In the genomic region with DNA sequence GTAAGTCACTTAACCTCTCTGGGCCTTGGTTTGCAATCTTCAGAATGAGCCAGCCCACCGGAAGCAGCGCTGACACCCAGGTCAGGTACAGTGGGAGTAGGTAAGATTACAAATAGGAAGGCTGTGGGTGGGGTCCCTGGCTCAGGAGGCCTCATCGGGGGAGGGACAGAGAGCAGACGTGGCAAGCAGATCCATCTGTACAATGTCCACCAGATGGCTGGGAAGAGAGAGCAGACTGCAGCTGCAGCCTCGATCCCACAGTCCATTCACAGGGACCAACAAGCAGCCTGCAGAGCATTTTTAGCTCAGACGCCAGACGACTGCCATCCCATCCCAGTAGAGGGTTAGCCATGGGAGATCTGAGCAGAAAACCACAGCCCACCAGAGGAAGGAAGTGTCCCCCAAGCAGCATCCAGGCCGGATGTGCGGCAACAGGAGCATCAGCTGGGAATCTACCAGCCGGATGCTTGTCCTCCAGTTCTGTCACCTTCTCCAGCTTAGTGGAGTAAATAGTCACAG, we compare ENCODE assay signal across 7 mouse cellular contexts. TPM values are rescaled to one million over a fixed set of nuclear protein-coding genes. Genes with fewer than 3 reads are reported as not detected.
DNase-seq lines count a peak whose midpoint lies in the region; ATAC-seq lines count a peak whose summit lies in the region.

No protein-coding gene starts in this region.

- peaks cover 51% of the 10 kb centered on the region for H3K4me1 ChIP-seq in embryonic facial prominence, embryonic 15.5 days
- peaks cover 96% of the 10 kb centered on the region for H3K4me1 ChIP-seq in midbrain, embryonic 10.5 days

- WGBS in embryonic facial prominence, embryonic 15.5 days: 41% methylated on average over 10 of the region's 10 CpGs
- WGBS in midbrain, embryonic 10.5 days: 60% methylated on average over 10 of the region's 10 CpGs

- 0 out of 2 replicates have a peak overlapping the region, but pooled peaks have one; percentile 15 for H3K4me3 ChIP-seq in embryonic facial prominence, embryonic 15.5 days (replicated peaks)
- peak overlapping the region; percentile 69 for H3K4me3 ChIP-seq in midbrain, embryonic 10.5 days

- no peak for ATAC-seq in embryonic facial prominence, embryonic 15.5 days (ENCODE audit: insufficient number of reproducible peaks, low FRiP score, low TSS enrichment, low read depth)

- H3K36me3 ChIP-seq in embryonic facial prominence, embryonic 15.5 days: 0 out of 2 replicates have a peak, but pooled peaks cover 4% of the 10 kb centered on the region
- peaks cover 36% of the 10 kb centered on the region for H3K36me3 ChIP-seq in midbrain, embryonic 10.5 days

- no peaks in the 10 kb centered on the region for H3K27me3 ChIP-seq in embryonic facial prominence, embryonic 15.5 days
- 0 out of 2 replicates have a peak, but pooled peaks cover 7% of the 10 kb centered on the region for H3K27me3 ChIP-seq in midbrain, embryonic 10.5 days (ENCODE audit: low read depth, poor library complexity, severe bottlenecking)

- DNase-seq in right cerebral cortex, adult 2 months (ENCODE audit: low spot score in 2 of 2): peak; percentile 32 to 47
- no peak for DNase-seq in right cerebral cortex, adult 18-20 months
- peak; percentile 74 for DNase-seq in induced T-regulatory cell, adult 2 months (ENCODE audit: low read depth)
- no peak for DNase-seq in midbrain, embryonic 10.5 days (ENCODE audit: low spot score)
- DNase-seq in gastrocnemius, postnatal 4 days (ENCODE audit: low spot score in 2 of 2): no peak
- DNase-seq in ovary, postnatal 10 days (ENCODE audit: low spot score): no peak

- H3K9me3 ChIP-seq in embryonic facial prominence, embryonic 15.5 days (replicated peaks): no peaks in the 10 kb centered on the region
- no peaks in the 10 kb centered on the region for H3K9me3 ChIP-seq in midbrain, embryonic 10.5 days (replicated peaks)

- peak overlapping the region; percentile 29 for H3K4me2 ChIP-seq in embryonic facial prominence, embryonic 15.5 days (replicated peaks)

- peak overlapping the region; percentile 55 for H3K27ac ChIP-seq in embryonic facial prominence, embryonic 15.5 days (replicated peaks)
- H3K27ac ChIP-seq in midbrain, embryonic 10.5 days (replicated peaks): peak overlapping the region; percentile 86

- H3K9ac ChIP-seq in embryonic facial prominence, embryonic 15.5 days: no peak overlapping the region; the same call in 1 of the 2 replicates

RNA-seq across cellular contexts. Expression of a gene that starts 2.7 kb away (rescaled TPM):
- polyA plus RNA-seq in embryonic facial prominence, embryonic 15.5 days (2015; fragmentation: Nextera tagmentation; extraction: Ambion mirVana): 76.6 and 105 TPM in 2 replicates
- polyA plus RNA-seq in midbrain, embryonic 10.5 days (2016; fragmentation: Nextera tagmentation; extraction: Ambion mirVana): 150 and 197 TPM in 2 replicates
- 10 to 100 TPM; 68.5 to 82.9 TPM for total RNA-seq in gastrocnemius, postnatal 4 days (2021)

RNA-seq across cellular contexts. Expression of a gene that starts 24.5 kb away (rescaled TPM):
- polyA plus RNA-seq in embryonic facial prominence, embryonic 15.5 days (2015; fragmentation: Nextera tagmentation; extraction: Ambion mirVana): 13.7 and 14.1 TPM in 2 replicates
- polyA plus RNA-seq in midbrain, embryonic 10.5 days (2016; fragmentation: Nextera tagmentation; extraction: Ambion mirVana): 12.8 and 13.0 TPM in 2 replicates
- total RNA-seq in gastrocnemius, postnatal 4 days (2021): 1 to 10 TPM; 4.0 to 4.8 TPM

RNA-seq across cellular contexts. Expression of a gene that starts 59.4 kb away (rescaled TPM):
- polyA plus RNA-seq in embryonic facial prominence, embryonic 15.5 days (2015; fragmentation: Nextera tagmentation; extraction: Ambion mirVana): 12.6 and 13.4 TPM in 2 replicates
- 15.4 and 16.4 TPM in 2 replicates for polyA plus RNA-seq in midbrain, embryonic 10.5 days (2016; fragmentation: Nextera tagmentation; extraction: Ambion mirVana)
- total RNA-seq in gastrocnemius, postnatal 4 days (2021): 1 to 10 TPM; 6.4 to 7.8 TPM

Comparison
In these comparisons a context has a peak if more than half of its experiments do, and no peak if none do; other contexts are left out.
1. DNase-seq: peak in right cerebral cortex, adult 2 months (2 of 2) and induced T-regulatory cell, adult 2 months (single experiment); none in right cerebral cortex, adult 18-20 months (single experiment), midbrain, embryonic 10.5 days (single experiment), gastrocnemius, postnatal 4 days (0 of 2) and ovary, postnatal 10 days (single experiment).